Mouse (Mus musculus) cortical plate, adult 2 months (tissue): ENCODE measurements around the gene Pawr.

Experiments
- CTCF ChIP-seq: fragments of 200-500 bp; IDR thresholded peaks from 2 replicates; pipeline ENCODE4 v1.5.1; 2011; ENCODE audit warnings: mild to moderate bottlenecking, control low read depth, low read length; ENCODE audit not compliant: insufficient read depth; ENCODE audit errors: extremely low read depth
- POLR2A ChIP-seq: fragments of 200-500 bp; IDR thresholded peaks from 2 replicates; pipeline ENCODE4 v1.6.1; 2011; ENCODE audit warnings: mild to moderate bottlenecking, low read length, control low read depth; ENCODE audit not compliant: insufficient read depth; ENCODE audit errors: extremely low read depth

GRCm38 (mm10) chr10:108461862-108462261, 129.9 kb downstream of the Pawr start:
- TF ChIP-seq POLR2A (no peak), CTCF (no peak)
